Mouse (Mus musculus): ENCODE measurements at regions not wholly inside any gene's neighbourhood (a gene's known extent, or its start where the extent isn't known, plus 50 kb on each side); places are given as distances from the start of the nearest gene placed in this dataset.

DNA sequence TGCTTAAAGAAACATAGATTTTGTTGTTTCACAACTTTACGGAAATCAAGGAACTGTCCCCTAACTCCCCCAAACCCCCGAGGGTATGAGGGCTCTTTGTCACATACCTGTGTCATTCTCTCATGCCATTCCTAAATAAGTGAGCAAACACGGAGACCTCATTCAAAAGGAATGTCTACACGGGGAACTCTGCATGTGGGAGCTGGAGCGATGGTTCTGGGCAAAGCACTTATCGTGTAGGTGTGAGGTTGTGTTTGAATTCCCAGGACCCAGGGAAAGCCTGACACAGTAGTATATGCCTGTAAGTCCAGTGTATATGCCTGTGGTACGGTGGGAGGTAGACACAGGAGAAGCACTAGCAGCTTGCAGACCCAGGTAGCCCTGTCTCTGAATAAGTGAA is 107.6 kb upstream of the Igfbp7 start:
- no peak for TF ChIP-seq CTCF (IDR thresholded peaks at IDR 0.05; ENCODE audit: insufficient read depth, low read length)
- TF ChIP-seq POLR2A (IDR thresholded peaks at IDR 0.05; ENCODE audit: borderline replicate concordance, extremely low read depth, low read depth, low read length), result no peak

All from lung, adult 2 months (tissue).